Mouse (Mus musculus): ENCODE results near the gene Arih2. TPM values are rescaled to one million over a fixed set of nuclear protein-coding genes. Genes with fewer than 3 reads are reported as not detected.
"Not testable (repeated sequence)": the region's sequence is repeated elsewhere in the genome, so short reads cannot be mapped to it uniquely, and the experiment has no call there.

Gene Arih2
- polyA plus RNA-seq, 1 experiment from 2014 or later, result 46.7 TPM

GRCm38 (mm10) chr9:108655865-108656264, 6.7 kb upstream of the Arih2 start:
- H3K9ac ChIP-seq (ENCODE audit: low read length); H3K4me3 ChIP-seq (ENCODE audit: low read length); H3K4me2 ChIP-seq (ENCODE audit: low read depth, low read length); H3K27ac ChIP-seq (ENCODE audit: low read length); ATAC-seq (ENCODE audit: low read depth); H3K4me1 ChIP-seq (replicated peaks; ENCODE audit: control insufficient read depth, insufficient read depth, low read length); H3K27me3 ChIP-seq (ENCODE audit: control insufficient read depth, insufficient read depth, low read depth, low read length); H3K9me3 ChIP-seq (ENCODE audit: control insufficient read depth, low read length); H3K36me3 ChIP-seq (ENCODE audit: control insufficient read depth, insufficient read depth, low read length): not testable (repeated sequence)
- 75% methylated on average over 7 of the region's 7 CpGs for WGBS

- H3K36me3 ChIP-seq (ENCODE audit: control insufficient read depth, insufficient read depth, low read length), result no peaks in the 10 kb centered on the region
- WGBS, result 75% methylated on average over 10 of the region's 10 CpGs
- ATAC-seq (ENCODE audit: low read depth), result no peak
- H3K9me3 ChIP-seq (ENCODE audit: control insufficient read depth, low read length), result no peaks in the 10 kb centered on the region
- peaks cover 4% of the 10 kb centered on the region; the same call in 1 of the 2 replicates for H3K4me1 ChIP-seq (replicated peaks; ENCODE audit: control insufficient read depth, insufficient read depth, low read length)
- H3K27ac ChIP-seq (ENCODE audit: low read length), result no peak overlapping the region
- H3K4me3 ChIP-seq (ENCODE audit: low read length), result no peak overlapping the region
- no peak overlapping the region for H3K4me2 ChIP-seq (ENCODE audit: low read depth, low read length)
- H3K27me3 ChIP-seq (ENCODE audit: control insufficient read depth, insufficient read depth, low read depth, low read length), result no peaks in the 10 kb centered on the region
- H3K9ac ChIP-seq (ENCODE audit: low read length), result no peak overlapping the region
Observed at GRCm38 (mm10) chr9:108654566-108655464, 5.6 kb upstream of the Arih2 start.

GRCm38 (mm10) chr9:108649561-108650440, 615 bp upstream of the Arih2 start:
- Histone ChIP-seq H3K4me3 (ENCODE audit: low read length) (peak overlapping the region; percentile 71), H3K36me3 (ENCODE audit: control insufficient read depth, insufficient read depth, low read length) (peaks cover 2% of the 10 kb centered on the region; the same call in 1 of the 2 replicates), H3K9ac (ENCODE audit: low read length) (peak overlapping the region; percentile 86), H3K4me2 (ENCODE audit: low read depth, low read length) (peak overlapping the region; percentile 62), H3K9me3 (ENCODE audit: control insufficient read depth, low read length) (no peaks in the 10 kb centered on the region), H3K27ac (ENCODE audit: low read length) (peak overlapping the region; percentile 56), H3K27me3 (ENCODE audit: control insufficient read depth, insufficient read depth, low read depth, low read length) (no peaks in the 10 kb centered on the region), H3K4me1 (replicated peaks; ENCODE audit: control insufficient read depth, insufficient read depth, low read length) (peaks cover 13% of the 10 kb centered on the region)
- ATAC-seq (ENCODE audit: low read depth), result peak; percentile 34
- 19% methylated on average over 29 of the region's 29 CpGs for WGBS

- H3K27me3 ChIP-seq (ENCODE audit: control insufficient read depth, insufficient read depth, low read depth, low read length), result no peaks in the 10 kb centered on the region
- H3K9ac ChIP-seq (ENCODE audit: low read length), result peak overlapping the region; percentile 86
- ATAC-seq (ENCODE audit: low read depth), result no peak
- 21% methylated on average over 10 of the region's 10 CpGs for WGBS
- no peaks in the 10 kb centered on the region for H3K9me3 ChIP-seq (ENCODE audit: control insufficient read depth, low read length)
- H3K27ac ChIP-seq (ENCODE audit: low read length), result peak overlapping the region; percentile 56
- H3K4me2 ChIP-seq (ENCODE audit: low read depth, low read length), result peak overlapping the region; percentile 81
- H3K4me3 ChIP-seq (ENCODE audit: low read length), result peak overlapping the region; percentile 71
- H3K4me1 ChIP-seq (replicated peaks; ENCODE audit: control insufficient read depth, insufficient read depth, low read length), result peaks cover 13% of the 10 kb centered on the region
- H3K36me3 ChIP-seq (ENCODE audit: control insufficient read depth, insufficient read depth, low read length), result peaks cover 2% of the 10 kb centered on the region; the same call in 1 of the 2 replicates
Observed at GRCm38 (mm10) chr9:108648166-108648565, 1.0 kb downstream of the Arih2 start.

- H3K36me3 ChIP-seq (ENCODE audit: control insufficient read depth, insufficient read depth, low read length), result peaks cover 5% of the 10 kb centered on the region
- H3K4me3 ChIP-seq (ENCODE audit: low read length), result no peak overlapping the region
- no peaks in the 10 kb centered on the region for H3K4me1 ChIP-seq (replicated peaks; ENCODE audit: control insufficient read depth, insufficient read depth, low read length)
- no peak for ATAC-seq (ENCODE audit: low read depth)
- 88% methylated on average over 2 of the region's 2 CpGs for WGBS
- no peak overlapping the region for H3K27ac ChIP-seq (ENCODE audit: low read length)
- H3K9ac ChIP-seq (ENCODE audit: low read length), result no peak overlapping the region
- no peaks in the 10 kb centered on the region for H3K27me3 ChIP-seq (ENCODE audit: control insufficient read depth, insufficient read depth, low read depth, low read length)
- no peak overlapping the region for H3K4me2 ChIP-seq (ENCODE audit: low read depth, low read length)
- H3K9me3 ChIP-seq (ENCODE audit: control insufficient read depth, low read length), result no peaks in the 10 kb centered on the region
Observed at GRCm38 (mm10) chr9:108639825-108640224, 9.4 kb downstream of the Arih2 start.

- Histone ChIP-seq H3K4me3 (ENCODE audit: low read length) (no peak overlapping the region), H3K9me3 (ENCODE audit: control insufficient read depth, low read length) (no peaks in the 10 kb centered on the region), H3K27me3 (ENCODE audit: control insufficient read depth, insufficient read depth, low read depth, low read length) (no peaks in the 10 kb centered on the region), H3K4me2 (ENCODE audit: low read depth, low read length) (no peak overlapping the region), H3K27ac (ENCODE audit: low read length) (no peak overlapping the region), H3K36me3 (ENCODE audit: control insufficient read depth, insufficient read depth, low read length) (peaks cover 2% of the 10 kb centered on the region; the same call in 1 of the 2 replicates), H3K9ac (ENCODE audit: low read length) (no peak overlapping the region), H3K4me1 (replicated peaks; ENCODE audit: control insufficient read depth, insufficient read depth, low read length) (no peaks in the 10 kb centered on the region)
- no peak for ATAC-seq (ENCODE audit: low read depth)
- WGBS, result 67% methylated on average over 2 of the region's 2 CpGs
Observed at GRCm38 (mm10) chr9:108635415-108635814, 13.8 kb downstream of the Arih2 start.

- Histone ChIP-seq H3K9ac (ENCODE audit: low read length) (no peak overlapping the region), H3K4me1 (replicated peaks; ENCODE audit: control insufficient read depth, insufficient read depth, low read length) (no peaks in the 10 kb centered on the region), H3K4me3 (ENCODE audit: low read length) (no peak overlapping the region), H3K36me3 (ENCODE audit: control insufficient read depth, insufficient read depth, low read length) (no peaks in the 10 kb centered on the region), H3K4me2 (ENCODE audit: low read depth, low read length) (no peak overlapping the region), H3K27ac (ENCODE audit: low read length) (no peak overlapping the region), H3K9me3 (ENCODE audit: control insufficient read depth, low read length) (no peaks in the 10 kb centered on the region), H3K27me3 (ENCODE audit: control insufficient read depth, insufficient read depth, low read depth, low read length) (no peaks in the 10 kb centered on the region)
- no peak for ATAC-seq (ENCODE audit: low read depth)
- 78% methylated on average over 2 of the region's 2 CpGs for WGBS
Observed at GRCm38 (mm10) chr9:108633846-108634245, 15.3 kb downstream of the Arih2 start.

GRCm38 (mm10) chr9:108632375-108632774, 16.8 kb downstream of the Arih2 start:
- H3K9ac ChIP-seq (ENCODE audit: low read length), result no peak overlapping the region
- ATAC-seq (ENCODE audit: low read depth), result no peak
- no peaks in the 10 kb centered on the region for H3K27me3 ChIP-seq (ENCODE audit: control insufficient read depth, insufficient read depth, low read depth, low read length)
- no peak overlapping the region for H3K4me2 ChIP-seq (ENCODE audit: low read depth, low read length)
- H3K9me3 ChIP-seq (ENCODE audit: control insufficient read depth, low read length), result no peaks in the 10 kb centered on the region
- 77% methylated on average over 5 of the region's 5 CpGs for WGBS
- no peaks in the 10 kb centered on the region for H3K36me3 ChIP-seq (ENCODE audit: control insufficient read depth, insufficient read depth, low read length)
- H3K4me1 ChIP-seq (replicated peaks; ENCODE audit: control insufficient read depth, insufficient read depth, low read length), result no peaks in the 10 kb centered on the region
- no peak overlapping the region for H3K4me3 ChIP-seq (ENCODE audit: low read length)
- H3K27ac ChIP-seq (ENCODE audit: low read length), result no peak overlapping the region
